Mouse (Mus musculus): ENCODE measurements around the gene Cfap299. TPM values are rescaled to one million over a fixed set of nuclear protein-coding genes. Genes with fewer than 3 reads are reported as not detected.

Gene Cfap299
- polyA plus RNA-seq, 1 experiment from 2014 or later, result not detected

GRCm38 (mm10) chr5:98688254-98688653, 359.1 kb downstream of the Cfap299 start:
- DNase-seq (ENCODE audit: low spot score) (no peak), ATAC-seq (replicated peaks; ENCODE audit: low FRiP score, low TSS enrichment, low read depth) (no peak)
- Histone ChIP-seq H3K4me1 (replicated peaks; ENCODE audit: control insufficient read depth, insufficient read depth, low read length) (no peaks in the 10 kb centered on the region; the same call in 1 of the 2 replicates), H3K27me3 (replicated peaks; ENCODE audit: control insufficient read depth, insufficient read depth, low read length) (no peaks in the 10 kb centered on the region), H3K27ac (ENCODE audit: low read depth) (no peak overlapping the region), H3K9me3 (ENCODE audit: control insufficient read depth, low read length) (no peaks in the 10 kb centered on the region), H3K9ac (ENCODE audit: low read length) (no peak overlapping the region), H3K36me3 (ENCODE audit: control insufficient read depth, insufficient read depth, low read length) (no peaks in the 10 kb centered on the region), H3K4me3 (ENCODE audit: low read depth, low read length) (no peak overlapping the region), H3K4me2 (ENCODE audit: low read length) (no peak overlapping the region)
- WGBS, result 93% methylated on average over 5 of the region's 5 CpGs

GRCm38 (mm10) chr5:98692070-98692469, 363.0 kb downstream of the Cfap299 start:
- H3K4me3 ChIP-seq (ENCODE audit: low read depth, low read length), result no peak overlapping the region
- 61% methylated on average over 5 of the region's 5 CpGs for WGBS
- H3K27ac ChIP-seq (ENCODE audit: low read depth), result no peak overlapping the region
- H3K9ac ChIP-seq (ENCODE audit: low read length), result no peak overlapping the region
- no peaks in the 10 kb centered on the region for H3K9me3 ChIP-seq (ENCODE audit: control insufficient read depth, low read length)
- H3K27me3 ChIP-seq (replicated peaks; ENCODE audit: control insufficient read depth, insufficient read depth, low read length), result no peaks in the 10 kb centered on the region
- H3K36me3 ChIP-seq (ENCODE audit: control insufficient read depth, insufficient read depth, low read length), result no peaks in the 10 kb centered on the region
- no peak overlapping the region for H3K4me2 ChIP-seq (ENCODE audit: low read length)
- H3K4me1 ChIP-seq (replicated peaks; ENCODE audit: control insufficient read depth, insufficient read depth, low read length), result no peaks in the 10 kb centered on the region; the same call in 1 of the 2 replicates
- DNase-seq (ENCODE audit: low spot score), result no peak
- ATAC-seq (replicated peaks; ENCODE audit: low FRiP score, low TSS enrichment, low read depth), result no peak

- Histone ChIP-seq H3K27me3 (replicated peaks; ENCODE audit: control insufficient read depth, insufficient read depth, low read length) (no peaks in the 10 kb centered on the region), H3K27ac (ENCODE audit: low read depth) (no peak overlapping the region), H3K9me3 (ENCODE audit: control insufficient read depth, low read length) (no peaks in the 10 kb centered on the region), H3K36me3 (ENCODE audit: control insufficient read depth, insufficient read depth, low read length) (no peaks in the 10 kb centered on the region), H3K4me2 (ENCODE audit: low read length) (no peak overlapping the region), H3K4me1 (replicated peaks; ENCODE audit: control insufficient read depth, insufficient read depth, low read length) (no peaks in the 10 kb centered on the region; the same call in 1 of the 2 replicates), H3K4me3 (ENCODE audit: low read depth, low read length) (no peak overlapping the region), H3K9ac (ENCODE audit: low read length) (no peak overlapping the region)
- 42% methylated on average over 8 of the region's 8 CpGs for WGBS
- DNase-seq (ENCODE audit: low spot score), result no peak
- ATAC-seq (replicated peaks; ENCODE audit: low FRiP score, low TSS enrichment, low read depth), result no peak
Observed at GRCm38 (mm10) chr5:98696336-98696735, 367.2 kb downstream of the Cfap299 start.

- H3K27me3 ChIP-seq (replicated peaks; ENCODE audit: control insufficient read depth, insufficient read depth, low read length), result no peaks in the 10 kb centered on the region
- H3K9me3 ChIP-seq (ENCODE audit: control insufficient read depth, low read length), result no peaks in the 10 kb centered on the region
- 43% methylated on average over 5 of the region's 5 CpGs for WGBS
- no peak overlapping the region for H3K4me2 ChIP-seq (ENCODE audit: low read length)
- no peaks in the 10 kb centered on the region for H3K4me1 ChIP-seq (replicated peaks; ENCODE audit: control insufficient read depth, insufficient read depth, low read length)
- H3K9ac ChIP-seq (ENCODE audit: low read length), result no peak overlapping the region
- H3K4me3 ChIP-seq (ENCODE audit: low read depth, low read length), result no peak overlapping the region
- no peak overlapping the region for H3K27ac ChIP-seq (ENCODE audit: low read depth)
- ATAC-seq (replicated peaks; ENCODE audit: low FRiP score, low TSS enrichment, low read depth) (no peak), DNase-seq (ENCODE audit: low spot score) (no peak)
- H3K36me3 ChIP-seq (ENCODE audit: control insufficient read depth, insufficient read depth, low read length), result no peaks in the 10 kb centered on the region
Observed at GRCm38 (mm10) chr5:98703963-98704362, 374.9 kb downstream of the Cfap299 start.

- H3K4me1 ChIP-seq (replicated peaks; ENCODE audit: control insufficient read depth, insufficient read depth, low read length), result no peaks in the 10 kb centered on the region
- WGBS, result 83% methylated on average over 4 of the region's 4 CpGs
- no peaks in the 10 kb centered on the region for H3K36me3 ChIP-seq (ENCODE audit: control insufficient read depth, insufficient read depth, low read length)
- DNase-seq (ENCODE audit: low spot score) (no peak), ATAC-seq (replicated peaks; ENCODE audit: low FRiP score, low TSS enrichment, low read depth) (no peak)
- H3K4me3 ChIP-seq (ENCODE audit: low read depth, low read length), result no peak overlapping the region
- no peak overlapping the region for H3K27ac ChIP-seq (ENCODE audit: low read depth)
- no peaks in the 10 kb centered on the region for H3K9me3 ChIP-seq (ENCODE audit: control insufficient read depth, low read length)
- H3K9ac ChIP-seq (ENCODE audit: low read length), result no peak overlapping the region
- no peaks in the 10 kb centered on the region for H3K27me3 ChIP-seq (replicated peaks; ENCODE audit: control insufficient read depth, insufficient read depth, low read length)
- no peak overlapping the region for H3K4me2 ChIP-seq (ENCODE audit: low read length)
Observed at GRCm38 (mm10) chr5:98706597-98706996, 377.5 kb downstream of the Cfap299 start.

GRCm38 (mm10) chr5:98715392-98715791, 386.3 kb downstream of the Cfap299 start:
- H3K9ac ChIP-seq (ENCODE audit: low read length), result no peak overlapping the region
- WGBS, result 73% methylated on average over 2 of the region's 2 CpGs
- H3K27ac ChIP-seq (ENCODE audit: low read depth), result no peak overlapping the region
- H3K36me3 ChIP-seq (ENCODE audit: control insufficient read depth, insufficient read depth, low read length), result no peaks in the 10 kb centered on the region
- DNase-seq (ENCODE audit: low spot score), result no peak
- no peaks in the 10 kb centered on the region for H3K4me1 ChIP-seq (replicated peaks; ENCODE audit: control insufficient read depth, insufficient read depth, low read length)
- no peak for ATAC-seq (replicated peaks; ENCODE audit: low FRiP score, low TSS enrichment, low read depth)
- H3K4me3 ChIP-seq (ENCODE audit: low read depth, low read length), result no peak overlapping the region
- H3K27me3 ChIP-seq (replicated peaks; ENCODE audit: control insufficient read depth, insufficient read depth, low read length), result no peaks in the 10 kb centered on the region
- H3K9me3 ChIP-seq (ENCODE audit: control insufficient read depth, low read length), result no peaks in the 10 kb centered on the region
- H3K4me2 ChIP-seq (ENCODE audit: low read length), result no peak overlapping the region

GRCm38 (mm10) chr5:98732157-98733009, 403.3 kb downstream of the Cfap299 start:
- H3K4me3 ChIP-seq (ENCODE audit: low read depth, low read length), result no peak overlapping the region
- H3K36me3 ChIP-seq (ENCODE audit: control insufficient read depth, insufficient read depth, low read length), result no peaks in the 10 kb centered on the region
- H3K9me3 ChIP-seq (ENCODE audit: control insufficient read depth, low read length), result no peaks in the 10 kb centered on the region
- no peak overlapping the region for H3K27ac ChIP-seq (ENCODE audit: low read depth)
- H3K27me3 ChIP-seq (replicated peaks; ENCODE audit: control insufficient read depth, insufficient read depth, low read length), result no peaks in the 10 kb centered on the region
- peak; percentile 54 for DNase-seq (ENCODE audit: low spot score)
- 51% methylated on average over 6 of the region's 6 CpGs for WGBS
- H3K9ac ChIP-seq (ENCODE audit: low read length), result no peak overlapping the region
- ATAC-seq (replicated peaks; ENCODE audit: low FRiP score, low TSS enrichment, low read depth), result no peak
- H3K4me2 ChIP-seq (ENCODE audit: low read length), result no peak overlapping the region
- no peaks in the 10 kb centered on the region for H3K4me1 ChIP-seq (replicated peaks; ENCODE audit: control insufficient read depth, insufficient read depth, low read length)

- no peaks in the 10 kb centered on the region for H3K4me1 ChIP-seq (replicated peaks; ENCODE audit: control insufficient read depth, insufficient read depth, low read length)
- H3K36me3 ChIP-seq (ENCODE audit: control insufficient read depth, insufficient read depth, low read length), result no peaks in the 10 kb centered on the region
- no peak overlapping the region for H3K4me3 ChIP-seq (ENCODE audit: low read depth, low read length)
- no peaks in the 10 kb centered on the region for H3K27me3 ChIP-seq (replicated peaks; ENCODE audit: control insufficient read depth, insufficient read depth, low read length)
- DNase-seq (ENCODE audit: low spot score), result no peak
- H3K9me3 ChIP-seq (ENCODE audit: control insufficient read depth, low read length), result no peaks in the 10 kb centered on the region
- no peak overlapping the region for H3K4me2 ChIP-seq (ENCODE audit: low read length)
- no peak overlapping the region for H3K9ac ChIP-seq (ENCODE audit: low read length)
- ATAC-seq (replicated peaks; ENCODE audit: low FRiP score, low TSS enrichment, low read depth), result no peak
- 67% methylated on average over 2 of the region's 2 CpGs for WGBS
- no peak overlapping the region for H3K27ac ChIP-seq (ENCODE audit: low read depth)
Observed at GRCm38 (mm10) chr5:98733010-98733399, 403.9 kb downstream of the Cfap299 start.

Measured in intestine, embryonic 14.5 days (tissue).